ENCODE assay signal across 13 mouse cellular contexts in the genomic region with DNA sequence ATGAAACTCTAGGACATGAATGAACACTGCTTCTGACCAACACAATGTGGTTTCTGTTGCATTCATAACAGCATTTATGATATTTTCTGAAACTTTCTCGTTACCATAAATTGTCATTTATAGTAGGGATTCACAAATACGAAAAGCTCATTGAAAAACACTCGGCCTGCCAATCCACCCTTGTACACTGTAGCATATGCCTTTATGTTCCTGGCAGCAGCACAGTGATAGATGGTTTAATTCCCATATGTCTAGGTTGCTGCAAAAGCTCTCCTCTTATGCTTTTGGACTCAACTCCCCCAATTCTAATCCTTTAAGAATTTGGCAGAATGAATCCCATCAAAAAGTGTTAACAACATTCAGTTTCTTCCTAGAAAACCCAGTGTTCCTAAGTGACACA.
"Had no signal": no experiment of that assay in that cellular context is flagged by ENCODE, and none has a peak within 500 bp of the region (broad histone marks: within the 10 kb centered on the region; RNA-seq: fewer than 3 reads in every experiment).

No protein-coding gene starts in this region.

- H3K9ac ChIP-seq: limb, embryonic 13.5 days; liver, embryonic 14.5 days; midbrain, embryonic 12.5 days; neural tube, embryonic 13.5 days had no signal

- H3K27ac ChIP-seq: kidney, postnatal 0 days; limb, embryonic 13.5 days; liver, embryonic 14.5 days; midbrain, embryonic 12.5 days; neural tube, embryonic 13.5 days had no signal

- H3K9me3 ChIP-seq: limb, embryonic 13.5 days; midbrain, embryonic 12.5 days; neural tube, embryonic 13.5 days had no signal

- H3K4me1 ChIP-seq: limb, embryonic 13.5 days; midbrain, embryonic 12.5 days; neural tube, embryonic 13.5 days had no signal

- H3K27me3 ChIP-seq: limb, embryonic 13.5 days; midbrain, embryonic 12.5 days; neural tube, embryonic 13.5 days had no signal

- H3K4me3 ChIP-seq: limb, embryonic 13.5 days; midbrain, embryonic 12.5 days; neural tube, embryonic 13.5 days had no signal

- DNase-seq: kidney, adult 9 months; kidney, postnatal 36 days; layer of hippocampus, adult 9-11 months; layer of hippocampus, postnatal 36 days; left cerebral cortex, postnatal 4 days; lung, adult 18-20 months; thymus, postnatal 14 days had no signal

- H3K4me2 ChIP-seq: limb, embryonic 13.5 days; midbrain, embryonic 12.5 days; neural tube, embryonic 13.5 days had no signal

- ATAC-seq: midbrain, embryonic 16.5 days had no signal

- H3K36me3 ChIP-seq: limb, embryonic 13.5 days; midbrain, embryonic 12.5 days; neural tube, embryonic 13.5 days had no signal
